Mouse (Mus musculus): ENCODE measurements around the gene Resp18.

DNA sequence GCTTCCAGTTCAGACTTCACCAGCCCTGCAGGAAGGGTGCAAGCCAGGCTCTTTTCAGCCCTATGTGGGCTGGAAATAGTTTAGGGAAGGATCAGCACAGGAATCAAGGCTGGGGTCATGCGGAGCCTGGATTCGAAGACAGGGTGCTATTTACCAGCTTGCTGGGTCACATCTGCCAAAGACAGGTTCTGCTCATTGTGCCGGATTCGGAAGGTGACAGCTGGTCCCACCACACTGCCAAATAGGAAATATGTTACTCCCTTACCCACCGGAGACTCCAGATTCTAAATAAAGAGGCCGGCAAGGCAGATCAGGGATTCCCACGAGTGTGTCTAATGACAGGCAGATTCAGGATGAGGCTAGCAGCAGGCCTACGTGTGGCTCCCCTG, 23.6 kb downstream of the Resp18 start:
- TF ChIP-seq CTCF (conservative IDR thresholded peaks at IDR 0.05; ENCODE audit: low read length) (no peak), POU5F1 (IDR thresholded peaks at IDR 0.05; ENCODE audit: borderline replicate concordance, low read length) (no peak), NANOG (IDR thresholded peaks at IDR 0.05; ENCODE audit: borderline replicate concordance, low read length) (no peak)

All from E14TG2a.4 (cell line).